In the genomic region with DNA sequence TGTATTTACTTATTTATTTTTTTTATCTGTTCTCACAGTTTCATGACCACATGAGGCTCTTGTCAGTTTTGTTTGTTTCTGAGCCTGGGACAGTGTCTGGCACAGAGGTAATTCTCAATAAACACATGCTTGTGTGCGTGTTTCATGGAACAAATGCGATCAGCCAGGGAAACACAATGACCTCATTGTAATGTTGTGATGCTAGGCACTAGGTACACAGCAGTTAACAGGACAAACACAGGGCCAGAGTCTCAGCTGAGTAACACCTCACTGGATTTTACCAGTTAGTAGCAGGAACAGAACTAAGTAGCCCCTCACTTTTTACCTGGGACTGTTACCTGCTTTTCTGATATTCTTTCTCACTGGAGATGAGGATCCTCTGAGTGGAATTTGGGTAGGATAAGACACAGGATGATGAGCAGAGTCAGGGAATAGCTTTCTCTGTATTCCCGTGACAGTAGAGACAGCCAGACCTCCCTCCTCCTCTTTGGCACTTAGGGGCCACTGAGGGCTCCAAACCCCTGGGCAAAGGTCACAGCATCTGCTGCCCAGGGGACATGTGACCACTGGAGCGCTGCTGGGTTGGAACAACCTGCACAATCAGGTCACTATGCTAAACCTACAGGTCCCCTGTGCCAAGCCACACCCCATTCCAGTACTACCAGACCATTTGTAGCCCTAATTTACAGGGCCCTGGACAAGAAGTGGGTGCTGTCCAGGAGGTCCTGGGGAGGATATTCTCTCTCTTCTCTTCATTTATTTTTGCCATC, we compare ENCODE assay signal across 26 mouse cellular contexts. TPM values are rescaled to one million over a fixed set of nuclear protein-coding genes. Genes with fewer than 3 reads are reported as not detected.
DNase-seq lines count a peak whose midpoint lies in the region; ATAC-seq lines count a peak whose summit lies in the region.
"Had no signal": no experiment of that assay in that cellular context is flagged by ENCODE, and none has a peak within 500 bp of the region (broad histone marks: within the 10 kb centered on the region; RNA-seq: fewer than 3 reads in every experiment).

No protein-coding gene starts in this region.

- intact Hi-C loops in left cerebral cortex, postnatal 4 days (cut with DNase I) = no loop called here

- no peaks in the 10 kb centered on the region for H3K9me3 ChIP-seq in kidney, embryonic 16.5 days (ENCODE audit: low read length)
- H3K9me3 ChIP-seq: embryonic facial prominence, embryonic 13.5 days; forebrain, embryonic 12.5 days; heart, embryonic 15.5 days had no signal

- H3K27me3 ChIP-seq in kidney, embryonic 16.5 days (ENCODE audit: insufficient read depth, low read length) = no peaks in the 10 kb centered on the region
- H3K27me3 ChIP-seq: CH12.LX; embryonic facial prominence, embryonic 13.5 days; Patski had no signal

- H3K4me3 ChIP-seq in kidney, embryonic 16.5 days (ENCODE audit: low read length) = no peak overlapping the region
- H3K4me3 ChIP-seq: embryonic facial prominence, embryonic 13.5 days; forebrain, embryonic 12.5 days; heart, embryonic 15.5 days had no signal

- no peak for ATAC-seq in kidney, embryonic 16.5 days (ENCODE audit: low FRiP score, low TSS enrichment)
- ATAC-seq: activated CD4-positive, CD25-positive, alpha-beta regulatory T cell, adult 4 months; forebrain, embryonic 16.5 days; Patski had no signal

- H3K36me3 ChIP-seq in kidney, embryonic 16.5 days (ENCODE audit: insufficient read depth, low read length) = no peaks in the 10 kb centered on the region
- H3K36me3 ChIP-seq: embryonic facial prominence, embryonic 13.5 days; forebrain, embryonic 12.5 days; heart, embryonic 15.5 days had no signal

- DNase-seq in kidney, adult 18-20 months = peak; percentile 79
- DNase-seq in kidney, adult 9 months = peak; percentile 92
- peak; percentile 80 for DNase-seq in kidney, postnatal 14 days
- DNase-seq in left cerebral cortex, postnatal 4 days = no peak
- DNase-seq in spleen, postnatal 14 days (ENCODE audit: low spot score in 2 of 2) = no peak
- DNase-seq: adrenal gland, postnatal 14 days; cerebellum, adult 11-12 months; cerebellum, adult 9-10 months; cerebellum, postnatal 25 days; gastrocnemius, postnatal 10 days; heart, adult 18-20 months; heart, postnatal 14 days had no signal

- no peak overlapping the region for H3K4me2 ChIP-seq in kidney, embryonic 16.5 days (replicated peaks; ENCODE audit: low read depth, low read length)
- H3K4me2 ChIP-seq: embryonic facial prominence, embryonic 13.5 days; forebrain, embryonic 12.5 days; heart, embryonic 11.5 days; heart, embryonic 15.5 days had no signal

- H3K4me1 ChIP-seq in kidney, embryonic 16.5 days (ENCODE audit: insufficient read depth, low read length) = no peaks in the 10 kb centered on the region
- H3K4me1 ChIP-seq: embryonic facial prominence, embryonic 13.5 days; forebrain, embryonic 12.5 days; heart, embryonic 15.5 days had no signal

- no peak overlapping the region for H3K9ac ChIP-seq in kidney, embryonic 16.5 days (replicated peaks; ENCODE audit: low read length)
- H3K9ac ChIP-seq: embryonic facial prominence, embryonic 13.5 days; forebrain, embryonic 12.5 days; heart, embryonic 15.5 days had no signal

- H3K27ac ChIP-seq in kidney, embryonic 16.5 days (ENCODE audit: low read length) = no peak overlapping the region
- H3K27ac ChIP-seq: embryonic facial prominence, embryonic 13.5 days; forebrain, embryonic 12.5 days; heart, embryonic 15.5 days had no signal

- WGBS in kidney, embryonic 16.5 days = 66% methylated on average over 4 of the region's 4 CpGs

RNA-seq across cellular contexts. Expression of a gene that starts 11.8 kb away (rescaled TPM):
- 134 and 160 TPM in 2 replicates for polyA plus RNA-seq in kidney, embryonic 16.5 days (2015; fragmentation: Nextera tagmentation; extraction: Ambion mirVana)
- total RNA-seq in left cerebral cortex, postnatal 4 days (2021) = not detected
- total RNA-seq: adrenal gland, adult 18-20 months; adrenal gland, postnatal 14 days; gastrocnemius, postnatal 10 days; gastrocnemius, postnatal 4 days; heart, adult 18-20 months; heart, postnatal 14 days; hematopoietic stem cell, adult 5-6 weeks had no signal
- polyA plus RNA-seq: activated CD4-positive, CD25-positive, alpha-beta regulatory T cell, adult 4 months; cortical plate, adult 2 months; frontal cortex, adult 2 months; heart, embryonic 15.5 days had no signal

Comparison
In these comparisons a context has a peak if more than half of its experiments do, and no peak if none do; other contexts are left out.
1. DNase-seq: peak in kidney, adult 18-20 months (single experiment), kidney, adult 9 months (single experiment) and kidney, postnatal 14 days (single experiment); none in left cerebral cortex, postnatal 4 days (single experiment) and spleen, postnatal 14 days (0 of 2).